Mouse (Mus musculus) c-Kit-positive CD71-negative TER-119-negative erythroid progenitor cells, embryonic 14.5 days (primary cell): ENCODE results near the gene Itga5.
"Not testable (repeated sequence)": the region's sequence is repeated elsewhere in the genome, so short reads cannot be mapped to it uniquely, and the experiment has no call there.

Source experiments
- DNase-seq: peaks from one replicate; pipeline ENCODE4 v3.0.0-alpha.2; 2013; ENCODE audit warnings: low read depth

The Itga5 gene

GRCm38 (mm10) chr15:103366376-103367149 is at the start of gene Itga5:
Gene Itga5, minus strand, starts transcription at chr15:103366763.
- DNase-seq: no peak

- DNase-seq: not testable (repeated sequence)
Observed at GRCm38 (mm10) chr15:103405586-103405985, 39.0 kb upstream of the Itga5 start.

- no peak for DNase-seq
Observed at GRCm38 (mm10) chr15:103401361-103401760, 34.8 kb upstream of the Itga5 start.

DNA sequence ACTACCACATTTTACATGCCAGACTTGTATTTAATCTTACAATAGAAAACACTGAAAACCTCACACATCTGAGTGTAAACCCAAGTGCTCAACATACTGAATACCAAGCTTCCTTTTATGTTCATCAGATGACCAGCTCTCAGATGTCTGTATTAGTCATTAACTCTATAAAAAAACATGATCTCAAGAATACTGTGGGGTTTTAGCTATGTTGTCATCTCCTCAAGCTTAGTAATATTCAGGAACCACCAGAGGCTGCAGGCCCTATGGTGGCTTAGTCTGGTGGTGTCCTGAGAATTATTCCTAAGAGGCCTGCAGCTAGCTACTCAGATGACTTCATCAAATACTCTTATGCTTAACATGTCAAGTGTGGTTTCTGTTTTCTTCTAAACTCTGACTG is 27.0 kb upstream of the Itga5 start:
- no peak for DNase-seq

DNA sequence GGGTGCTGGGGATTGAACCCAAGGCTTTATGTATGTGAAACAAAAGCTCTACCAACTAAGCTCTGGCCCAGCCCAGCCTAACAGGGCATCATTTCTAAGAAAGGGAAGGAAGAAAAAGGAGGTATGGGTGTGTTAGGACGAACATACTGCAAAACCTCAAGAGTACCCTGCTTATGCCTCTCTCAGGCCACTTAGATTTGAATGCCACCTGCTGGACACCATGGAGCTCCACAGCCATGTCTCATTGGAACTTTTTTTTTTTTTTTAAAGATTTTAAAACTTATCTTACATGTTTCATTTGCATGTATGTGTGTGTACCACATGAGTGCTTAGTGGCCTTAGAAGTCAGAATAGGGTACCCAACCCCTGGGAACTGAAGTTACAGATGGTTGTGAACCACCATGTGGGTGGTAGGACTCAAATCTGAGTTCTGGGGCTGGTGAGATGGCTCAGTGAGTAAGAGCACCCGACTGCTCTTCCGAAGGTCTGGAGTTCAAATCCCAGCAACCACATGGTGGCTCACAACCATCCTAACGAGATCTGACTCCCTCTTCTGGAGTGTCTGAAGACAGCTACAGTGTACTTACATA is 22.1 kb upstream of the Itga5 start:
- DNase-seq: no peak

GRCm38 (mm10) chr15:103383771-103384488 is 17.4 kb upstream of the Itga5 start:
- DNase-seq: no peak

GRCm38 (mm10) chr15:103382795-103383406 is 16.3 kb upstream of the Itga5 start:
- no peak for DNase-seq

GRCm38 (mm10) chr15:103382075-103382474 is 15.5 kb upstream of the Itga5 start:
- no peak for DNase-seq

DNA sequence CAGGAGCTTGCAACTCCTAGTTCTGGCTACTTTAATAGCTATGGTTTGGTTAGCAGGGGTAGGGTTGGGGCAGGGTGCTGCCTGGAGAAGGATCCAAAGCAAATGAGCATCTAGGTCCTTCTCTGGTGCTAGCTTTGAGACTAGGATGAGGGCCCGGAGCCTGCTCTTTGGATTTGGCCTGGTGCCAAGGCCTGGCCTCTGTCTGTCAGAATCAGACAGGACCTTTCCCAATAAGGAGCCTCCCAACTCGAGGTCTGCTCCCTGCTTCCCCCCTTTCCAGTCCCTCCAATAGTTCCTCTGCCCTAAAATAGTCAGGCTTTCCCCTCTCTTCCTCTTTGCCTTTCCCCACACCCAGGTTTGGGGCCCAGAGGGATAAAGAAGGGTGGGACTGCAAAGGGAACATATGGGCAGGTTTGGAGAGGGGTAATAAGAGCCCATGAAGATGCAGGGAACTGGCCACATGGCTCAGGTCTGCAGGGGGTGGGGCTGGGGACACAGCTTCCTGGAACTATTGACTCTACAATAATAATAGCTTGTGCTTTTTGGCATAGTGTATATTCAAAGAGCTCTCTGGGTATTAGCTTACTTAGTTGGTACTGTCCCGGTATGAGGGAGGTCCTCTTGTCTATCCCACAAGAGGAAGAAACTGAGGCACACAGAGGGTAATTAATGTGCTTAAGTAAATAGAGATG is 12.2 kb upstream of the Itga5 start:
- no peak for DNase-seq

DNA sequence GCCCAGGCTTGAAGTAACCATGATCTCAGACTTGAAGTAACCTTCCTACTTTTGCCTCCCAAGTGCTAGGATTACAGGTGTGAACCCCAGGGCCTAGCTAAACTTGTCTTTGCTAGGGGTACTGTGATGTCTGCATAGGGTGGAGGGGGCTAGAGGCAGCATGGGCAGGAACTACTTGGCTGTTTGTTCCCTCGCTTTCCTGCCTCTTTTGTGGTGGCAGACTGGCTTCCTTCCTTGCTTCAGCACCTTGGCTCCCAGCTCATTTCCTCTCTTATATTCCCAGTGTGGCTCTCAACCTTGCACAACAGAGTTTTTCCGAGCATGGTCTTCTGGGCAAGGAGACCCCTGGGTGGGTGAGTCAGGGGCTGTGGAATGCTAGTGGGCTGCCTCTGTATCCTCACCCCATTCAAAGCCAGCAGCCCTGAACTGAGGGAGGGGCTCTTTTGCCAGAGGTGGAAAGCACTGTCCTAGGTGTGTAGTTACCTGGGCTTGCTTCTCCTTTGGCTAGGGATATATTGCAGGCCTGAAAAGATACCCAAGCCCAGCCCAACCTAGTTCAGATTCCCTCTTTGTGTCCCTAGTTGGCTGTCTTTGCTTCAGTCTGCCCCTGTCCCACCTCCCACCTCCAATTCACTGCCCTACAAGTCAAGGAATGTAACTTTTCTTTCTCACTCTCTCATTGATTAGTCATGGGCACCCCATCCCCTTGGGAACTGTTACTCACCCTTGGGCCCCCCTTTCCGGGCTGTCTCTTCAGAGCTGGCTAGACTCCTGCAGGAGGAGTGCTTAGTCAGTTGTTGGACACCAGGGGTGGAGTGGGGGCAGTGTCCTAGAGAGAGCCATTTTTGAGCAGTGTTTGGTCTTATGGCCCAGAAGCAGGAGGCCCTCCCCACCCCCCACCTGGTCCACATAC is 11.4 kb upstream of the Itga5 start:
- DNase-seq: no peak

DNA sequence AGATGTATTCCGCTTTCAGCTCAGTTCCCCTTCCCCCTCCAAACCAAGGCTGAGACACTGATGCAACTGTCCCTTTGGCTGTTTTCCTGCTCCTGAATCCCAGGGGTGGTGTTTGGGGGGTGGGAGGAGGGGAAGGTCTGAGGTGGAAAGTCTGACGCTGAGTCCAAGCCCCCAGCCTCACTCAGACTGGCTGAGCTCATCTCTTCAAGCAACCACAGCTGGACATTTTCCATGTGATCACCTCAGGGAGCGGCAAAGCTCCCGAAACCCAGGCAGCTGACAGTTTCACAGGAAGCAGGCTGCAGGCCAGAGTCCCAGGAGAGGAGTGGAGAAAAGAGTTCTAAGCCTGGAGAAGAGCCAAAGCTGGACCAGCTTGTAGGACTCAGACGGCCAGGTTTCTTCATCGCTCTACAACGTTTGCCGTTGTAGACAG is 10.3 kb upstream of the Itga5 start:
- no peak for DNase-seq

GRCm38 (mm10) chr15:103375112-103375800 is 8.7 kb upstream of the Itga5 start:
- DNase-seq: no peak

DNA sequence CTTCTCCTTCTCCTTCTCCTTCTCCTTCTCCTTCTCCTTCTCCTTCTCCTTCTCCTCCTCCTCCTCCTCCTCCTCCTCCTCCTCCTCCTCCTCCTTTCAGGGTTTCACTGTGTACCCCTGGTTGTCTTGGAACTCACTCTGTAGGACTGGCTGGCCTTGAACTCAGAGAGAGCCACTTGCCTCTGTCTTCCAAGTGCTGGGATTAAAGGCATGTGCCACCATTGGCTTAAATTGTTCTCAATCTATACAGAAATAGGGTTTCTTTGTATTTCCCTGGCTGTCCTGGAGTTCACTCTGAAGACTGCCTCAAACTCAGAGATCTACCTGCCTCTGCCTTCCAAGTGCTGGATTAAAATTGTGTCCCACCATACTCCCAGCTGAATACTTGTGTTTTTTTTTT is 5.9 kb upstream of the Itga5 start:
- DNase-seq: no peak

GRCm38 (mm10) chr15:103371741-103372140 is 5.2 kb upstream of the Itga5 start:
- DNase-seq: no peak

- no peak for DNase-seq
Observed at GRCm38 (mm10) chr15:103371208-103371607, 4.6 kb upstream of the Itga5 start.

DNA sequence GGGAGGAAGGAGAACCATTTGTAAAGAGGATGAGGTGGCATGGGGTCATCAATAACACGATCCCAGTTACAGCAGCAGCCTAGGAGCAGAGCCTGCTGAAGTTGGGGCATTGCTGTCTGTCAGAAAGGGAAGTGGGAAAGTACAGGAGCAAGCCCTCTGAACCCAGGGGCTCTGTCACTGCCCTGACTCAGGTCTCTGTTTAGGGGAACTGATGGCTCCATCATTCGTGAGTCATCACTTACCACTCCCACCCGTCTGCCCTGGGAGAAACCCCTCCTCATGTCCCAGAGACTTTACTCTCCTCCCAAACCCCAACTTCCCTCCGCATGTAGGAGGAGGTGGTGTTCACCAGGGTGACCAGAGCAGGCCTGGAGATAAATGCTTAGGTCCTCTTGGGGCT is 3.9 kb upstream of the Itga5 start:
- no peak for DNase-seq

DNA sequence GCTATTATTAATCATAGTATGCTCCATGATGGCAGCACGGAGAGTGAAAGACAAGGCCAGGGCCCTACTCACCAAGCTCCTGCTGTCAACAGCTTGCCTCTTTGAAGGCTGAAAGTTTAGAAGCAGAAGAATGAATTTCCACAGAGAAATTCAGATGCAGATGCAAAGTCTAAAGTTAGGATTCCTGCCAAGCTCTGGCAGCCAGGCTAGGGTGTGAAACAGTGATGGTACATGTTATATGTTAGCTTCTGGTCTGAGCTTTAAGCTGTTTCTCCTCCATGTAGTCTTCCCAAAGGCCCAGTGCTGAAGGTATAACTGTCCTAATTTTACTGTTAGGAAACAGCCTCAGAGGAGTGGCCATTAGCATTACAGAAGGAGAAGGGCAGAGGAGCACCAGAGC is 2.6 kb upstream of the Itga5 start:
- DNase-seq: no peak

GRCm38 (mm10) chr15:103368179-103368940 is 1.8 kb upstream of the Itga5 start:
- no peak for DNase-seq
